Mouse (Mus musculus) forebrain, embryonic 12.5 days (tissue): ENCODE measurements around the gene Olfr803. TPM values are rescaled to one million over a fixed set of nuclear protein-coding genes. Genes with fewer than 3 reads are reported as not detected.

Experiments
- ATAC-seq: fragments of 200-750 bp; cut with Nextera tagmentation; 2 replicates; pipeline ENCODE4 v1.8.0; 2017; ENCODE audit warnings: moderate TSS enrichment; ENCODE audit not compliant: low FRiP score
- H3K27ac ChIP-seq: fragments of 300-500 bp; sonication (generic); 2 replicates; pipeline ENCODE4 v1.5.1; 2016; ENCODE audit warnings: mild to moderate bottlenecking
- H3K27me3 ChIP-seq: fragments of 300-500 bp; sonication (generic); 2 replicates; pipeline ENCODE4 v1.6.1; 2016; ENCODE audit warnings: mild to moderate bottlenecking
- H3K36me3 ChIP-seq: fragments of 300-500 bp; sonication (generic); replicated peaks from 2 replicates; pipeline ENCODE4 v1.6.1; 2016; ENCODE audit warnings: mild to moderate bottlenecking
- H3K4me1 ChIP-seq: fragments of 300-500 bp; sonication (generic); 2 replicates; pipeline ENCODE4 v1.6.1; 2016
- H3K4me2 ChIP-seq: fragments of 300-500 bp; sonication (generic); 2 replicates; pipeline ENCODE4 v1.6.1; 2016; ENCODE audit warnings: mild to moderate bottlenecking, moderate library complexity
- H3K4me3 ChIP-seq: fragments of 300-500 bp; sonication (generic); replicated peaks from 2 replicates; pipeline ENCODE4 v1.5.1; 2016; ENCODE audit warnings: mild to moderate bottlenecking
- H3K9ac ChIP-seq: fragments of 300-500 bp; sonication (generic); 2 replicates; pipeline ENCODE4 v1.6.1; 2016; ENCODE audit warnings: mild to moderate bottlenecking
- H3K9me3 ChIP-seq: fragments of 300-500 bp; sonication (generic); 2 replicates; pipeline ENCODE4 v1.6.1; 2016
- whole genome bisulfite sequencing: fragments of 180-500 bp; shearing (Covaris S2); methylation state at CpG from one replicate; pipeline ENCODE4 v1.1.7; 2016; 5-methylcytosine and 5-hydroxymethylcytosine counted together
- microRNA-seq: library from miRNA; unstranded; fragments of <30 nt; microRNA quantifications from one replicate; pipeline ENCODE4, GENCODE M21; 2017
- polyA plus RNA-seq: library from polyadenylated mRNA; unstranded; fragments of >200 nt; fragmentation: Nextera tagmentation; extraction: Ambion mirVana; gene quantifications from 2 replicates; pipeline ENCODE4 v1.2.1, GENCODE M21; 2016

The Olfr803 gene
- polyA plus RNA-seq = not detected in 2 replicates

DNA sequence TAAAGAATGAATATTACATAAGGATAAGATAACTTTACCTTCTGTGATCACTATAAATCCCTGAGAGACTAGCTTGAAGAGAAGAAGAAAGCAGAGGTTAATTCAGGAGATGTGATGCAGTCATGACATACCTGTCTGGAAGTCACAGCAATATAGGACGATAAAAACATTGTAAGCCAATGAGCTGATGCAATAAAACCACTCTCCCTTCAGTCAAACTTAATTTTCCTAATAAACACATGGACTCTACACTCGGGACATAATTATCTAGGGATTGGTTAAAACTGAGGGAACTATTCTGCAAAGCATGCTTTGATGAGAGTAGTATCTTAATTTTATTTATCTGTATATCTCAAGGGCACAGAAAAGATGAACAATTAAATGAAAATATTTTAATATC, at the start of gene Olfr803:
Gene Olfr803, minus strand, starts transcription at position 101 of the 400 bp plus-strand sequence.
- Histone ChIP-seq H3K9ac (no peak within 1 kb of the TSS), H3K27ac (no peak within 1 kb of the TSS), H3K4me3 (no peak within 1 kb of the TSS), H3K36me3 (no peaks in the 10 kb centered on the region), H3K4me2 (no peak within 1 kb of the TSS), H3K27me3 (no peaks in the 10 kb centered on the region), H3K9me3 (no peaks in the 10 kb centered on the region), H3K4me1 (no peaks in the 10 kb centered on the region)
- no peak for ATAC-seq
- WGBS = 89% methylated on average over 2 of the region's 2 CpGs

DNA sequence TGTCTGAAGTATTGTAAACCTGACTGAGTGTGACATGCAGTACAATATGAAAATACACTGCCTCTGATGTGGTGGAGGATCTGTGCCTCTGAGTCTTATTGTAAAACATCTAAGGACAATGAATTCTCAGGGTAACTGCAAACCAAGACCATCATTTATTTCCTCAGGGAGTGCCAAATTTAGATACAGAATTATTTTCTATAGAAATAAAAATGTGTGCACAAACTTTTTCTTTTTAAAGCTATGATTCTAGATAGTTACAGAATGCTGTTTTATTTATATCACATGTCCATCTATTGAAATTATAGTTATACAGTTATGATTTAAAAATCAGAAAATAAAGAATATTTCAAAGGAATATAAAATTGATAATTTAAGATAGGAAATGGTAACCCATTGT, 47.7 kb upstream of the Olfr803 start, which contains the start of gene Olfr806:
Gene Olfr806, minus strand, starts transcription at position 101 of the 400 bp plus-strand sequence.
- Histone ChIP-seq H3K9ac (no peak within 1 kb of the TSS), H3K9me3 (no peaks in the 10 kb centered on the region), H3K4me1 (no peaks in the 10 kb centered on the region), H3K27me3 (no peaks in the 10 kb centered on the region), H3K36me3 (no peaks in the 10 kb centered on the region), H3K27ac (no peak within 1 kb of the TSS), H3K4me3 (no peak within 1 kb of the TSS), H3K4me2 (no peak within 1 kb of the TSS)
- ATAC-seq = no peak

DNA sequence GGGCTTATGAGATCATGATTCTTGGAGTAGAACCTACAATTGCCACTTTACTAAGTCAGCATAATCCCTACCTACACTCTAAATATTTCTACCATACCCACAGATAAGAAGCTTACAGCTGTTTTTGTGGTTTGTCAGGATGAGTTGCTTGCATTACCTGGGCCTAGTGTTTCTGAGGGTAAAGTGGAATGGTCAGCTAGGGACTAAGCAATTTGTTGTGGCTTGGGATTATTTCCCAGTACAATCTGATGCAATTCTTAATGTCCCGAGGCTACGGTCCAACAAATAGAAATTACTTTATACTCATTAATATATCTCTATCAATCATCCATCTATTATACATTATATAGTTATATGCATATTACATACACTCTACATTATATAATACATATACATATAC, 35.2 kb upstream of the Olfr803 start, which contains the start of gene Olfr805:
Gene Olfr805, minus strand, starts transcription at position 101 of the 400 bp plus-strand sequence.
- H3K36me3 ChIP-seq = no peaks in the 10 kb centered on the region
- H3K4me1 ChIP-seq = no peaks in the 10 kb centered on the region
- no peak within 1 kb of the TSS for H3K27ac ChIP-seq
- WGBS = 92% methylated on average over 2 of the region's 2 CpGs
- no peak within 1 kb of the TSS for H3K4me2 ChIP-seq
- no peak for ATAC-seq
- H3K9me3 ChIP-seq = no peaks in the 10 kb centered on the region
- H3K9ac ChIP-seq = no peak within 1 kb of the TSS
- H3K27me3 ChIP-seq = no peaks in the 10 kb centered on the region
- no peak within 1 kb of the TSS for H3K4me3 ChIP-seq

DNA sequence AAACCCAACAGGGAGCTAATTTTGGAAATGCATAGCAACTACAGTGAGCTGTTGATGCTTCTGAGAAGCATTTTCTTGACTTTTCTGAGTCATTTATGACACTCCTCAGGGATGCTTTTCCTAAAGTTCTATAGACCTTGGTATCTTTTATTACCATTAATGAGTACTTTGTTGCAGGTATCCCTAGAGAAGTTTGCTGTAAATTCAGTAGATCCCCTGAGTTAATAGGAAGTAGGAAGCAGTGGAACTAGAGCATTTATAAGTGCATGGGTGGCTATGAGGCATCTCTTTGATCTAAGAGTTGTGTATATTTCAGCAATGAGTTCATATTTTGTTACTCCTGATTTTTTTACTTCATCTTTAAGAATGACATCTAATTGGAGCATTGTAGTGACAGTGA, 8.8 kb upstream of the Olfr803 start, which contains the start of gene Olfr804:
Gene Olfr804, plus strand, starts transcription at position 301 of the 400 bp plus-strand sequence.
- no peak within 1 kb of the TSS for H3K4me3 ChIP-seq
- H3K9me3 ChIP-seq = no peaks in the 10 kb centered on the region
- no peak within 1 kb of the TSS for H3K27ac ChIP-seq
- ATAC-seq = no peak
- no peaks in the 10 kb centered on the region for H3K36me3 ChIP-seq
- no peaks in the 10 kb centered on the region for H3K27me3 ChIP-seq
- no peaks in the 10 kb centered on the region for H3K4me1 ChIP-seq
- H3K4me2 ChIP-seq = no peak within 1 kb of the TSS
- H3K9ac ChIP-seq = no peak within 1 kb of the TSS

DNA sequence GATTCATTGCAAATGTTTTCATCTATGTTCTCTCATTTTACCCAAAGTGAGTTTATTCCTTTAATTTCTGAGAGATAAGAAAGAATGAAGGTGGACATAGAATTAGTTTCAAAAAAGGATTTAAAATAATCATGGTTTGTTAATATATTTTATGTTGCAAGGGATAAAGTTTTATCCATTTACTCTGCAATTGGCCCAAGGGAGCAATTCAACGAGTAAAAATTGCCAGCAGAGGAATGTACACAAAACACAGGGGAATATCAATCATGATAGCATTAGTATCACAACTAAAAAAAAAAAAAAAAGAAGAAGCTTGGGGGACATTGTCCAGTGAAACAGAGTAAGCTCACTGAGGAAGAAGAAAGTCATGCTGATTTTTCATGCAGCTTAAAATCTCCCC, 6.0 kb downstream of the Olfr803 start, which contains the start of gene Olfr802:
Gene Olfr802, minus strand, starts transcription at position 101 of the 400 bp plus-strand sequence.
- no peak within 1 kb of the TSS for H3K27ac ChIP-seq
- no peaks in the 10 kb centered on the region for H3K36me3 ChIP-seq
- 69% methylated on average over 1 of the region's 1 CpGs for WGBS
- no peaks in the 10 kb centered on the region for H3K4me1 ChIP-seq
- no peak within 1 kb of the TSS for H3K4me3 ChIP-seq
- ATAC-seq = no peak
- H3K9me3 ChIP-seq = no peaks in the 10 kb centered on the region
- H3K9ac ChIP-seq = no peak within 1 kb of the TSS
- no peaks in the 10 kb centered on the region for H3K27me3 ChIP-seq
- no peak within 1 kb of the TSS for H3K4me2 ChIP-seq

DNA sequence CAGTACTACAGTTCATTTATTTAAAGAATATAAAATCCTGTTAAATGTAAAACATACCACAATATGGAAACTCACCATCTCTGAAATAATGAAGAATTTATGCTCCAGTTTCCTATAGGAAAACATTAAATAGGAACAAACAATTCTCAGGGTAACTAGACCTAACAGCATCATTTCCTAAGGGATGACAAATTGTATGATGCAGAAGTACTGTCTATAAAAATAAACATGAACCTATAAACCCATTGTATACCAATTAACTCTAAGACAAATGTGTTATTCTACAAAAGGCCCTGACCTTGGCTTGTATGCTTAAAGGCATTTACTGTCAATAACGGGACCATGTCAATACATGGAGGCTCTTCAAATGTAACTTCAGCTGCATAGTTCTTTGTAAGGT, 20.3 kb downstream of the Olfr803 start, which contains the start of gene Olfr801:
Gene Olfr801, minus strand, starts transcription at position 101 of the 400 bp plus-strand sequence.
- WGBS = 74% methylated on average over 1 of the region's 1 CpGs
- no peak for ATAC-seq

DNA sequence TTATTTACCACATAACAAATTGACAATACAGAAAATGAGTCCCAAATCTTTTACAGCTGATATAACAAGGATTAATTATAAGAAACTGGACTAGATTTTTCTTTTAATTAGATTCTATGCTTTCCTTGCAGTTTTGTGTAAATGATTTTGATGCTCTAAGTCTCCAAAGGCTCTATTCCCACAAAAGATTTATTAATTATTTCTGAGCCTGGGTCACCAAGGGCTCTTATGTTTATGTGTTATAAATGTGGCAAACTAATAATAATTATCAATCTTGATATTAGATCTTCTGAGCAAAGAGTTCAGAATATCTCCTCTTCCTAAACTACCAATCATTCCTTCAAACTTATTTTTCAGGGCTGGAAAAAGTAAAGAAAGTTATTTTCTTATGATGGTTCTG, 36.7 kb downstream of the Olfr803 start, which contains the start of gene Olfr800:
Gene Olfr800, plus strand, starts transcription at position 301 of the 400 bp plus-strand sequence.
- H3K4me2 ChIP-seq = no peak within 1 kb of the TSS
- no peak within 1 kb of the TSS for H3K27ac ChIP-seq
- no peaks in the 10 kb centered on the region for H3K4me1 ChIP-seq
- H3K4me3 ChIP-seq = no peak within 1 kb of the TSS
- no peak for ATAC-seq
- no peak within 1 kb of the TSS for H3K9ac ChIP-seq
- H3K36me3 ChIP-seq = no peaks in the 10 kb centered on the region
- no peaks in the 10 kb centered on the region for H3K9me3 ChIP-seq
- no peaks in the 10 kb centered on the region for H3K27me3 ChIP-seq

More for the DNA sequence above, 20.3 kb downstream of the Olfr803 start, which contains the start of gene Olfr801:
- Histone ChIP-seq H3K9me3 (no peaks in the 10 kb centered on the region), H3K4me1 (no peaks in the 10 kb centered on the region), H3K4me3 (no peak within 1 kb of the TSS), H3K4me2 (no peak within 1 kb of the TSS), H3K36me3 (no peaks in the 10 kb centered on the region), H3K27me3 (no peaks in the 10 kb centered on the region), H3K9ac (no peak within 1 kb of the TSS), H3K27ac (no peak within 1 kb of the TSS)

DNA sequence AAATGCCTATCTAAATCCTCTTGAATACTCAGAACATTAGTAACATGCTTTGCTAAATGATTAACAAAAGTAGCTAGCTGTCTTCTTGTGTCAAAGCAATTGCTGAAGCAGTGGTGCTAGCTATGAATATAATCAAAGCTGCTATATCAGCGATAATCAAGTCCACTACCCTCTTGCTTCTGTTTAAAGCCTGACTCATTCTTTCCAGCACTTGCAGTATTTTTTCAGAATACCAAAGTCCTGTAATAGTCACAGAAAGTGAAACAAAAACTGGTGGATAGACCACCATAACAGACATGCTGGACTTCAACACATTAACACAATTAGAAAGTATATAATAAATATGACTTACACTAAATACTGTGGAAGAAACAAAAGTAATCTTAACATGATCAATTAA, 42.3 kb downstream of the Olfr803 start:
- H3K9me3 ChIP-seq = no peaks in the 10 kb centered on the region
- no peak for ATAC-seq
- H3K4me2 ChIP-seq = no peak overlapping the region
- no peaks in the 10 kb centered on the region for H3K36me3 ChIP-seq
- H3K4me1 ChIP-seq = no peaks in the 10 kb centered on the region
- no peak overlapping the region for H3K4me3 ChIP-seq
- no peak overlapping the region for H3K27ac ChIP-seq
- 86% methylated on average over 1 of the region's 1 CpGs for WGBS
- no peak overlapping the region for H3K9ac ChIP-seq
- H3K27me3 ChIP-seq = no peaks in the 10 kb centered on the region

Small RNA genes lying within 50 kb of the gene (microRNA-seq; reads per million reads assigned to microRNA genes)
- not detected for gene Gm24485

Other genes starting within 250 kb of the Olfr803 start
- not detected in 2 replicates for gene Olfr787, start 232.4 kb downstream of the Olfr803 start, polyA plus RNA-seq
- not detected in 2 replicates for gene Olfr788, start 223.3 kb downstream of the Olfr803 start, polyA plus RNA-seq
- gene Olfr789, start 209.5 kb downstream of the Olfr803 start, polyA plus RNA-seq = not detected in 2 replicates
- not detected in 2 replicates for gene Olfr790, start 195.8 kb downstream of the Olfr803 start, polyA plus RNA-seq
- not detected in 2 replicates for gene Olfr791, start 172.5 kb downstream of the Olfr803 start, polyA plus RNA-seq
- not detected in 2 replicates for gene Olfr792, start 155.1 kb downstream of the Olfr803 start, polyA plus RNA-seq
- not detected in 2 replicates for gene Olfr794, start 126.6 kb downstream of the Olfr803 start, polyA plus RNA-seq
- gene Olfr796, start 81.7 kb downstream of the Olfr803 start, polyA plus RNA-seq = not detected in 2 replicates
- not detected in 2 replicates for gene Olfr798, start 66.4 kb downstream of the Olfr803 start, polyA plus RNA-seq
- not detected in 2 replicates for gene Olfr799, start 56.8 kb downstream of the Olfr803 start, polyA plus RNA-seq
- gene Olfr800, start 36.6 kb downstream of the Olfr803 start, polyA plus RNA-seq = not detected in 2 replicates
- not detected in 2 replicates for gene Olfr801, start 20.4 kb downstream of the Olfr803 start, polyA plus RNA-seq
- gene Olfr802, start 6.1 kb downstream of the Olfr803 start, polyA plus RNA-seq = 0.04 TPM in 1 of 2 replicates, not detected in the other
- gene Olfr804, start 8.9 kb upstream of the Olfr803 start, polyA plus RNA-seq = not detected in 2 replicates
- gene Olfr805, start 35.1 kb upstream of the Olfr803 start, polyA plus RNA-seq = not detected in 2 replicates
- gene Olfr806, start 47.6 kb upstream of the Olfr803 start, polyA plus RNA-seq = not detected in 2 replicates
- not detected in 2 replicates for gene Olfr807, start 63.5 kb upstream of the Olfr803 start, polyA plus RNA-seq
- 0.06 TPM in 1 of 2 replicates, not detected in the other for gene Olfr808, start 71.2 kb upstream of the Olfr803 start, polyA plus RNA-seq
- not detected in 2 replicates for gene Olfr809, start 80.4 kb upstream of the Olfr803 start, polyA plus RNA-seq
- gene Olfr810, start 100.6 kb upstream of the Olfr803 start, polyA plus RNA-seq = not detected in 2 replicates
- not detected in 2 replicates for gene Olfr811, start 110.1 kb upstream of the Olfr803 start, polyA plus RNA-seq
- not detected in 2 replicates for gene Olfr812, start 151.8 kb upstream of the Olfr803 start, polyA plus RNA-seq
- not detected in 2 replicates for gene Olfr813, start 161.1 kb upstream of the Olfr803 start, polyA plus RNA-seq
- not detected in 2 replicates for gene Olfr814, start 185.6 kb upstream of the Olfr803 start, polyA plus RNA-seq
- not detected in 2 replicates for gene Olfr815, start 211.6 kb upstream of the Olfr803 start, polyA plus RNA-seq
- not detected in 2 replicates for gene Olfr816, start 221.3 kb upstream of the Olfr803 start, polyA plus RNA-seq